Mouse (Mus musculus) layer of hippocampus, adult 11-12 months (tissue): Measurements from ENCODE around the gene Phyh.

Experiments
- DNase-seq: peaks from one replicate; pipeline ENCODE4 v3.0.0; 2022; ENCODE audit warnings: low spot score

The Phyh gene

GRCm38 (mm10) chr2:4918860-4919739 is at the start of gene Phyh:
Phyh (plus strand) TSS chr2:4919019.
- DNase-seq, result peak; percentile 81

- DNase-seq, result no peak
Measured at GRCm38 (mm10) chr2:4872740-4873139, 46.1 kb upstream of the Phyh start.

GRCm38 (mm10) chr2:4873331-4873730 is 45.5 kb upstream of the Phyh start:
- no peak for DNase-seq

- no peak for DNase-seq
Measured at GRCm38 (mm10) chr2:4875090-4875489, 43.7 kb upstream of the Phyh start.

- DNase-seq, result no peak
Measured at GRCm38 (mm10) chr2:4876131-4876530, 42.7 kb upstream of the Phyh start.

GRCm38 (mm10) chr2:4880737-4881349 is 38.0 kb upstream of the Phyh start:
- DNase-seq, result peak; percentile 21

- DNase-seq, result peak; percentile 81
Measured at GRCm38 (mm10) chr2:4881350-4882248, 37.2 kb upstream of the Phyh start, which contains the start of gene Sephs1. Sephs1 (plus strand) TSS chr2:4881564.

GRCm38 (mm10) chr2:4882249-4882791 is 36.5 kb upstream of the Phyh start:
- peak; percentile 67 for DNase-seq

GRCm38 (mm10) chr2:4883009-4883704 is 35.7 kb upstream of the Phyh start:
- DNase-seq, result no peak

GRCm38 (mm10) chr2:4886896-4887295 is 31.9 kb upstream of the Phyh start:
- no peak for DNase-seq

GRCm38 (mm10) chr2:4895598-4895997 is 23.2 kb upstream of the Phyh start:
- no peak for DNase-seq

GRCm38 (mm10) chr2:4896970-4897369 is 21.8 kb upstream of the Phyh start:
- DNase-seq, result no peak

GRCm38 (mm10) chr2:4900624-4901023 is 18.2 kb upstream of the Phyh start:
- no peak for DNase-seq

- DNase-seq, result no peak
Measured at GRCm38 (mm10) chr2:4902346-4902745, 16.5 kb upstream of the Phyh start.

GRCm38 (mm10) chr2:4907120-4907519 is 11.7 kb upstream of the Phyh start:
- no peak for DNase-seq

- no peak for DNase-seq
Measured at GRCm38 (mm10) chr2:4907916-4908315, 10.9 kb upstream of the Phyh start.

- no peak for DNase-seq
Measured at GRCm38 (mm10) chr2:4908771-4909315, 10.0 kb upstream of the Phyh start.

GRCm38 (mm10) chr2:4909909-4910308 is 8.9 kb upstream of the Phyh start:
- no peak for DNase-seq

- DNase-seq, result no peak
Measured at GRCm38 (mm10) chr2:4910521-4910920, 8.3 kb upstream of the Phyh start.

GRCm38 (mm10) chr2:4913949-4914348 is 4.9 kb upstream of the Phyh start:
- no peak for DNase-seq

GRCm38 (mm10) chr2:4916037-4916436 is 2.8 kb upstream of the Phyh start:
- DNase-seq, result no peak
